Mouse (Mus musculus): ENCODE measurements around the gene Usp49.
"Not testable (repeated sequence)": the region's sequence is repeated elsewhere in the genome, so short reads cannot be mapped to it uniquely, and the experiment has no call there.

The Usp49 gene

DNA sequence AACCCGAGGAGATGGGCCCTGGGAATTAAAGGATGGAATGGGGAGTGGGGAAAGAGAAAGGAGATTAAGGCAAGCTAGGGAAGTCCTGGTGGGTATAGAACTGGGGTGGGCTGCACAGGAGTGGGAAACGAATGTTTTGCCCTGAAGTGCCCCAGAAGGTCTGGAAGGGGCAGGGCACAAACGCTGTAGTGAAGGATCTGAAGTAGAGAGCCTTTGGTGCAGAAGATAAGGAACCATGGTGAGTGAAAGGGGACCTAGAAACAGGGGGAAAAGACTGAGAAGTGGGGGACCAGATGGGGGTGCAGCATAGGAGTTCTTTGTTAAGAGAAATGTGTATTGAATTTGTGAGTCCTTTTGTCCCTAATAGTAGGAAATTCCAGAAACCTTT, at the start of gene Usp49:
Gene Usp49, plus strand, starts transcription at position 13 of the 388 bp plus-strand sequence.
- DNase-seq = no peak

DNA sequence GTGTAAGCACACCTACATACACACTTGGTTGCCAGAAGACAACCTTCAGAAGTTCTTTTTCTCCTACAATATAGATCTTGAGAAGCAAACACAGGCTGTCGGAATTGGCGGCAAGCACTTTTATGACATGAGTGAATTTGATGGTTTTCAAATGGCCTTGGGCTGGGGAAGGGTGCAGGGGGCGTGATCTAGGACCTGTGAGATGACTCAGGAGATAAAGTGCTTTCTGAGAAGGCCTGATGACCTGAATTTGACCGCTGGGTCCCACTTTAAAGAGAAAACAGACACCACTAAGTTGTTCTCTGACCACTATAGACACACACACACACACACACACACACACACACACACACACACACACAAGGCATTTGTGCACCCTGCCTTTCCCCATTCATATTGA, 49.5 kb upstream of the Usp49 start:
- DNase-seq = no peak

GRCm38 (mm10) chr17:47588517-47588916, 42.0 kb upstream of the Usp49 start:
- DNase-seq = no peak

DNA sequence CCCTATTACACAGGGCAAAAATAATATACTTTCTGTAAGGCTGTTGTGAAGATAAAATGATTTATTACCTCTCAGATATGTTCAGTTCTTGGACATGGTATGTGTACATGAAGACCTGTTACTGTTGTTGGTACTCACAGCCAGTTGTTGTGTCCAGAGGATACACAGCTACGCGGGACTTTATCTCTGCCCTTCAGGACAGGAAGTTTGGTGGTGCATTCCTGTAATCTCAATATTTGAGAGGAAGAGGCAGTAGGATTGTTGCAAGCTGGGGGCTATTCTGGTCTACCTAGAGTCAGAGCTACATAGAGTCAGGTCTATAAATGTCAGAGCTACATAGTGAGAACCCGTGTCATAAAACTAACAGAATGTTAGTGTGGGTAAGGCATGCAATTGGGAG, 39.4 kb upstream of the Usp49 start:
- DNase-seq = no peak

DNA sequence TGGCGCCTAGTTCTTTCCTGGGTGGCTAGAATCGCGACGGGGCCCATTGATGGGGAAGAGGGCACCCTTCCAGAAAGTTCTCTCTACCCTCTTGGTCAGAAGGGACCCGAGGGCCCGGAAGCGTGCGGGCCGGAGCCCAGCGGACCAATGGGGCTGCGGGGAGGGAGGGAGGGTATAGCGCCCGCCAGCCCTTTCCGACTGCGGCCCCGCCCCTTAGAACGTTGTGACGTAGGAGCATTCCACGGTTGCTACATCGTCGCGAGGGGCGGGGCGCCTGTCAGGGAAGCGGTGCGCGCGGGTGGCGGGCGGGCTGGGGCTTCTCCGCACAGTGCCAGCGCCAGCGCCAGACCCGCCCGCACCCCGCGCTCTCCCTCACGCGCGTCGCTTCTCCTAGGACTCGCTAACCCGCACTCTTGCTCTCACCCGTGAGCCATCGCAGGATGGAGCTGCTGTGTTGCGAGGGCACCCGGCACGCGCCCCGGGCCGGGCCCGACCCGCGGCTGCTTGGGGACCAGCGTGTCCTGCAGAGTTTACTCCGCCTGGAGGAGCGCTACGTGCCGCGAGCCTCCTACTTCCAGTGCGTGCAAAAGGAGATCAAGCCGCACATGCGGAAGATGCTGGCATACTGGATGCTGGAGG, 37.2 kb upstream of the Usp49 start:
- DNase-seq = peak; percentile 86 to 97

DNA sequence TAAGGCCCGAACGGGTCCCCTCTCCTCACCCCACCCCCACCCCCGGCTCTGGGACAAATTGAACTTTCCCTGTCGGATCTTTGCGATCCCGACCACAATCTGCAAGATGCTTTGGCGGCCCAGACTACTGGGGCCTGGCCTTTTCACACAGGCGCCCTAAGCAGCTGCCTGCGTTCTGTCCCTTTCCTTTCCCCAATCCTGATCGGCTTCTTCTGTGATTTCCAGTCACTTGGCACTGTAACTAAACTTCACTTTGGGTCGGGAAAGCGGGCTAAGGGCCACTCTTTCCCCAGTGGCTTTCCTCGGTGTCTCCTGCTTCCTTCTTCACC, 36.7 kb upstream of the Usp49 start:
- no peak for DNase-seq

GRCm38 (mm10) chr17:47594183-47594968, 36.1 kb upstream of the Usp49 start:
- DNase-seq = peak; percentile 42 to 54

- DNase-seq = no peak
These were observed 35.6 kb upstream of the Usp49 start for GRCm38 (mm10) chr17:47594969-47595247.

DNA sequence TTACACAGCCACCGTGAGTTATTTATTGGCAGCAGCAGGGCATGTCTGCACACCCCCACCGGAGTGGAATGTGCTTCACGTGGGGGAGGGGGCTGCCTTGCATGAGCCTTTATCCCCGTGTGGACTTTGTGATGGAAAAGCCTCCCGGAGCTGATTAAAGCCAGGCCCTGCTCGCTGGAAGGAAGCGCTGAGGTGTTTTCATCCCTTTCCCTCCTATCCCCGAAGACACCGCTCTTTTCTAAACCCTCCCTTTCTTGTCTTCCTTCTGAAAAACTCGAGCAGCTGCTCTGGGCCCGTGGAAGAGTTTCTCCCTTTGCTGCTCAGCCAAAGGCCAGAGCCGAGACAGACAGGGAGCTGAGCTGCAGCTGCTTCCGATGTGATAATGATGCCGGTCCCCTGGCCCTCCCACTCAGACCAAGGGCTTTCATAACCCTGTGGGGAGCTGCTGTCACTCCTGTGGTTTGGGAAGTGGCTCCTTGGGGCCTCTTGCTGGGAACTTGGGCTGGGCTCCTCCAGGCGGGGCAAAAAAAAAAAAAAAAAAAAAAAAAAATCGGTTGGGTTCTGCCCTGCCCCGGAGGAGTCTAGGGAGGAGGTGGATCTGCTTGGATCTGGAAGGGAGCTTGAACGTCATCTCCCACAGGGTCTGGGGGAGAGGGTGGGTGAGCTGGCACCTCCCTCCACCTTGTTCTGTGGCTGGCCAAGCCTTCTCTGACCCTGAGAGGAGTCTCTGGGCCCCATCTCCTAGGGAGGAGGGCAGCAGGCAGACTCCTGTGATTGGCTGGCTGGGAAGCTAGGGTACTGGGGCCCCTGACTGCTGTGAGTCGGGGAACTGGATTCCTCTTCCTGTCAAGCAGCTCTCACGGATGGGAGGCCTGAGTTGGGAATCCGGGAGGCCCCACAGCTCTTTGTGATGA, 35.0 kb upstream of the Usp49 start:
- DNase-seq = no peak

GRCm38 (mm10) chr17:47596162-47596838, 34.2 kb upstream of the Usp49 start:
- DNase-seq = no peak

DNA sequence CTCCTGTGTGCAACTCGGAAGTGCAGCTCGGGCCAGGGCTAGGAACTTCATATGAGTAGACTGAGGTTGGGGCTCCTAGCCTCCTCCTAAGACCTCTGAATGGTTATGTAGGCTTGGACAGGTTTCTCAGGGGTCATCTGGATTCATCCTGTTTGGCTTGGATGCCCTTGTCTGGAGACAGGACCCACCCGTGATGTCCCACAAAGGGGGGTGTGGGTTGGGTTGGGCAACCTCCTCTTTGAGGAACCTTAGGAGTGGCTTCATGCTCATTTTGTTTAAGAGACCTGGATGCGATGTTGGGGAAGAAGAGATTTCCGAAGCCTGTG, 33.7 kb upstream of the Usp49 start:
- DNase-seq = no peak

GRCm38 (mm10) chr17:47597261-47597660, 33.2 kb upstream of the Usp49 start:
- no peak for DNase-seq

GRCm38 (mm10) chr17:47597838-47598579, 32.5 kb upstream of the Usp49 start:
- DNase-seq = no peak

- not testable (repeated sequence) for DNase-seq
These were observed 31.7 kb upstream of the Usp49 start for GRCm38 (mm10) chr17:47598580-47599304.

DNA sequence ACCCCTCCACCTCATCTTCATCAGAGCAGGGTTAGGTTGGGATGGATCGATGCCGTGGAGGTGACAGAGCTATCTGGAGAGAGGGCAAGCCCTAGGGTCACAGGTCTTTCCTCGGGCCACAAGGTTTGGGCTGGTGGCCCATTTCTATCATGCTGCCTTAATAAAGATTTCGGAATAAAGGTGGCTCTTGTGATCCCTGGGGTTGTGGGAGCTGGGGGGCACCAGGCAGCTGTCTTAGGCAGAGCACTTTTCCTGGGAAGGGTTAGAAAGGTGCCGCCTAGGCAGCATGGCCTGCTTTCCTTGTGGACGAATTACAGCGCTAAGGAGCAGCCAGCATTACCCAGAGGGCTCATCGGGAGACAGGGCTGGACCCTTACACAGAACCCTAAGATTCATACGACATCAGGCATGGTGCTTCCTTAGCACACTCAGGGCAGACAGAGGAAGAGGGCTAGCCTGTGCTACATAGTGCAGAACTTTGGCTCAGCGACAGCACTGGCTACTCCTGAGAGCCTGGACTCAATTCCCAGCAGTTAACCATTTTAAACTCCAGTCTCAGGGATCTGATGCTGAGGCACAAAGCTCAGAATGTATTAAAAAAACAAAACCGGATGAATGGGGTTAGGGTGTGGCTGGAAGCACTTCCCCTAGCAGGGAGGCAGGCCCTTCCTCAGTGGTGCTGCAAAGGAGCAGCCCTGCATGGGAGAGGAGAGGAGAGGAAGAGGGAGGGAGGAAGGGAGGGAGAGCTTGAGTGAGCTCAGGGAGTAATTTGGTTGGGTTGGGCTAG, 30.8 kb upstream of the Usp49 start:
- DNase-seq = no peak

DNA sequence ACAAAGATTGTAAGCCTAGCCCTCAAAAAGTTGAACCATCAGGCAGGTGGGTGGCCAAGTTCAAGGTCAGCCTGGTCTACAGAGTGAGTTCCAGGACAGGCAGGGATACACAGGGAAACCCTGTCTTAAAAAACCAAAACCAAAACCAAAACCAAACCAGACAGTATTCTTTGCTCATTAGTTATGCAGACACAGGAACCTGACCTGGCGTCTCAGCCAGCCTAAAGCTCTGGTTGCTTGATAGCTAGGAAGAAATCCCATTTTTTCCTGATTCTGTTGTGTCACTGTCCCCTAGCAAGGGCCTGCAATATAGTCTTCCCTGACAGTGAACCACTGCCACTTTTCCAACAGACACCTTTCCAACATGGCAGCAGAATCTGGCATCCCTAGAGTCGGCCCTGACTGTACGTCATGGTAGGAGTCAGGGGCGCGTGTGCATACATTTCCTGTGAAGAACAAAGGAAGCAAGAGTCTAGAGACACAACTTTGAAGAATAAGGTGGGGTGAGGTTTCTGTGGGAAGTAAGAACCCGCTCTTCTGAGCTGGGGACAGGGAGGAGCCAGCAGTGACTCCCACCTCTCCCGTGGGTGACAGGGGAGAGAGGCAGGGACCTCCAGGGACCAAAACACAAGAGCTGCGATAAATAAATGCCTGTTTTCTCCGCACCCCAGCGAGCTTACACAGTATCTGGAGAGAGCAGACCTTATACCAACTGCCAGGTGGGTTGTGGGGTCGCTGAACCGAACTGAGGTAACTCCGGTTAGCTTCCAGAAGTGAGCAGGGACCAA, 29.7 kb upstream of the Usp49 start:
- DNase-seq = no peak

DNA sequence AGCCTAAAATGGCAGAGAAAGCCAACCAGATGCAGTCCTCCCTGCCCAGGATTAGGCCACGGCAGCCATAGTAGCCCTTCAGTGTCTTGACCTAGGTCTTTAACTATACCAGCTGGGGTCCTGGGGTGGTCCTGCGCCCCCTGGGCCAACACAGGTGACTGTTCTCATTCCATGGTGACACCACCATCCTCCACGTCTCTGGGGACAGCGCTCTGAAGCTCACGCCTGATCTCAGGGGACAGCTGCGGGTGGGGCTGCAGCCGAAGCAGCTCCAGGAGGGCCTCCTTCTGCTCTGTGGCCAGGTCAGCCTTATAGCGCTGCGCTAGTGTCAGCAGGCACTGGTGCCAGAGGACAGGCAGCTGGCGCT, 29.1 kb upstream of the Usp49 start:
- no peak for DNase-seq

DNA sequence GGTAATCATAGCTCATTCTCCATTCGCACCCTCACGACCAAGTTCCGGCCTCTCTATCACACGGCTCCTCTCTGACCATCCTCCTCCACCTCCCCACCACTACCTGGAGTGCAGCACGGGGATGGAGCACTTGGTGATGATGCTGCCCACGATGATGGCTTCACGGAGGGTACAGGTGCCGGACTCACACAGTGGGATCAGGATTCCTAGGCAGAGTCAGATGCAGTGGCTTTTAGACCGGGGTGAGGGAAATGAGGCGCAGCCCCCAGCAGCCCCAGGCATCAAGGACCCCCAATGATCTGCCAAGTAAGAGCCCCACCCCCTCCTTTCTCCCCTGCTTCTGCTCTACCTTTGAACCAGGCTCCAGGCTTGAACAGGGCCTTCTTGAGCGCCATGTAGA, 28.2 kb upstream of the Usp49 start:
- no peak for DNase-seq

- DNase-seq = no peak
These were observed 24.3 kb upstream of the Usp49 start for GRCm38 (mm10) chr17:47606220-47606619.

DNA sequence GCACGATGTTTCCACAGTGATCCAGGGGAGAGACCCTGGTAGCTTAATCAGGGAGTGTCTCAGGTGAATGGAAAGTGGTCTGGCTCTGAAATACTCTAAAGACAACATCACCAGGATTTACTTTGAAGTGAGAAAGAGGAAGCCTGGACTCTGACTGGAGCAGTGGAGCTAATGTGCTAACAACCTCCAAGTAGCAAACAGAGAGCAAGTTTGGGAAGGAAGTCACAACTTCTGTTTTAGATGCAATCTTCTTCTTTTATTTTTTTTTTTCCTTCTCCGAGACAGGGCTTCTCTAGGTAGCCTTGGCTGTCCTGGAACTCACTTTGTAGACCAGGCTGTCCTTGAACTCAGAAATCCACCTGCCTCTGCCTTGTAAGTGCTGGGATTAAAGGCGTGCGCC, 21.3 kb upstream of the Usp49 start:
- no peak for DNase-seq
